Mouse (Mus musculus) cerebellum, postnatal 25 days (tissue): ENCODE data around the gene Nsun6.

Source experiments
- DNase-seq, 2 experiments: peaks; one replicate each; pipeline ENCODE4 v3.0.0; 2021; ENCODE audit warnings: mixed read lengths in 2 of 2

Gene Nsun6

GRCm38 (mm10) chr2:15054945-15055637 lies at the start of gene Nsun6:
Nsun6 (minus strand) TSS chr2:15055069.
- peak; percentile 97 to 99 for DNase-seq

- no peak for DNase-seq
These were observed 49.5 kb upstream of the Nsun6 start for GRCm38 (mm10) chr2:15104386-15104785.

- DNase-seq = no peak
These were observed 41.7 kb upstream of the Nsun6 start for GRCm38 (mm10) chr2:15096514-15097090.

DNA sequence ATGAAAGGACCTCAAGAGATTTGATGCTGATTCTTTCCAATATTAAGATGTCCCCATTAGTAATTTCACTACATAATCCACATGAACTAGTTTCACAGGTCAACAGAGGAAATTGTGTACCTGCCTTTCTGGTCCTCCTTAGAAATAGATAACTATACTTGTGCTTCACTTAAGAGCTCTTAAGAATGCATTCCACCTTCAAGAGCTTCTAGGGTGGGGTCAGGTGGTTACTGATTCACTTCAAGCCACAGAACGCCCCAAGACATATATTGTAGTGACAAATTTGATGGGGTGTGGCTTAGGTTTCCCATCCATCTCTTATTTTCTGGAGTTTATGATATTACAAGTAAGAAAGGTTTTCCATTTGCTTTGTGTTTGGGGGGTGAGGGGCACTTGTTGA lies 32.4 kb upstream of the Nsun6 start:
- DNase-seq = no peak

- no peak for DNase-seq
These were observed 28.8 kb upstream of the Nsun6 start for GRCm38 (mm10) chr2:15083702-15084101.

DNA sequence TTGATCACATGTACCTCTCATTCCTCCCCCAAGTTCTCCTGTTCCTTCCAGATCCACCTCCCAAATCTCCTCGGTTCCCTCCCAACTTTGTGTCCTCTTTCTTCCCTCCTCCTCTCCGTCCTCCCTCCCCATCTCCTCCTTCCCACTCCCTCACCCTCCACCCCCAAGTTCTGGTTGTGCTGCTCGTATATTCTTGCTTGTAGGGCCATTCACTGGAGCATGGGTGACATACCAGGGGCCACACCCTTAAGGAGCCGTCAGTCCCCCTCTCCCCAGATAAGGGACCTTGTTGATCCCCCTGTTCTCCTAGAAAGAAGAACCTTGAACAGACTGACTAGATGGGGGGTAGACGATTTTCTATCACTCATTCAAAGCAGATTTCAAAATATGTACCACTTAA lies 12.2 kb upstream of the Nsun6 start:
- DNase-seq = no peak

- peak; percentile 46 to 49 for DNase-seq
These were observed 10.6 kb upstream of the Nsun6 start for GRCm38 (mm10) chr2:15065447-15065846.

DNA sequence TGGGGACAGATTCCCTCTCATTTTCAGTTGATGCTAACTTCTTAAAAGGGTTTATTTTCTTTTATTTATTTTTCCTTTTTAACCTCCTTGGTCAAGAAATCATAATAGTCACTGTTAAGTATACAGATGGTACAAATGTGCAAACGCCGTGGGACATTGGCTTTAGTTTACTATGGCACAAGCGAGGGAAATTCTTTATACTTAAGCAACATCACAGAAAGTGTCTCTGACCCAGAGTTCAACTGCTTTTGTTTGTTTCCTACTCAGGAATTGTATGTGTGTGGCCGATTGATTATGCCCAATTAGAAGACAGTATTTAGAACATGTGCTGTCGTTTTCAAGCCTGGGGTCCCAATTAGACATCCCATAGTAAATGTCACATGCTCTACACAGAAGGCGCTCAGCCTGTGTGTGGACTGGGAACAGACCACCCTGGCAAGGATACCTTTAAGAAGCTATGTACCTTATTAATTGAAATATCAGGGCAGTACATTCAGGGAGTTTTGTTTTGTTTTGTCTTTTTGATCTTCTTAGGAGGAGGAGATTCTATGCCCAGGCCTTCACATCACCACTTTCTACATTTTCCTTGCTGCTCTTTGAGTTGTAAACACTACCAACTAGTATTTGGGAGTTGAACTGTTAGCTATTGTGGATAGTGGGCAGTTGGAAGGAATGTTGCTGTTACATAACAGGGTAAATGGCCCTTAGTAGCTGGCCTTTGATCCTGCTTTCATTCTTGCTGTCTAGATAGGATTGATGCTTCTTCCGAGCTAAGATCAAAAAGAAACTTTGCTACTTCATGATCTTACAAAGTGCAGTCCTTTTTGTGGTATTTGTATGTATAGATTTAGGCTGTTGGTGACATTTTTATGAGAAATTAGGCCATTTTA lies 9.8 kb upstream of the Nsun6 start:
- no peak for DNase-seq

GRCm38 (mm10) chr2:15063815-15064214 lies 8.9 kb upstream of the Nsun6 start:
- no peak for DNase-seq

DNA sequence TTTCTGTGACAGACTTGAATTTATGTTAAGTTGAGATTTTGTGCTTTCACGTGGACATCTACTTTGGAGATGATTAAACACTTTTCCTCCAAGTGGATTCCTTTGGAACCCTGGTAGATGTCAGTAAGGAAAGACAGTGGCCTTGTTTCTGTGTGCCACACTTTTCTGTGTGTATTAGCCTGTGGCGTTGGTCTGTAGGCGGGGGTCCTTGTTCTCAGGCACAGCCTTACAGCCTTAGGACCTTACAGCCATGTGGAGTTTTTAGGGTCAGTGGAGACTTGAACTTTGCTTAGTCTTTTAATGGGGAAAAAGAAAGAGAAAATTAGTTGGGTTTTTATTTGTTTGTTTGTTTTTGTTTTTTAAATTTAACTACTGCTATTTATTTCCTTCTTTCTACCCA lies 6.0 kb upstream of the Nsun6 start:
- no peak for DNase-seq

- no peak for DNase-seq
These were observed 3.4 kb upstream of the Nsun6 start for GRCm38 (mm10) chr2:15058227-15058626.

- DNase-seq = no peak
These were observed 877 bp upstream of the Nsun6 start for GRCm38 (mm10) chr2:15055741-15056151.

DNA sequence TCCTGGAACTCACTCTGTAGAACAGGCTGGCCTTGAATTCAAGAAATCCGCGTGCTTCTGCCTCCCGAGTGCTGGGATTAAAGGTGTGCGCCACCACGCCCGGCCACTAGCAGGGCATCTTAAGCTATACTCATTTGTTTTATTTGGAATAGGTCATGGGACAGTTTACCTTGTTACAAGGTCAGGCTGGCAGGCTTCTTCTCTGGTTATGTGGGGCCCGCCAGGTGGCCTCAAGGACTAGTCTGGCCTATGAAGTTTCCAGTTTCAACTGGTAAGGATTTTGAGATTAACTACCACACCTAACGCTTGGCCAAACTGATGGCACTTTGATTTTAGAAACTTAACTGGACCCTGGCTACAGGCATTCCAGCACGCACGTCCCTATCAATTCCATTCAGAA lies 373 bp downstream of the Nsun6 start:
- DNase-seq = no peak

GRCm38 (mm10) chr2:15049117-15049873 lies 5.6 kb downstream of the Nsun6 start, which contains the start of gene Arl5b:
Arl5b (plus strand) TSS chr2:15049395.
- DNase-seq = peak; percentile 95 to 96

- DNase-seq = no peak
These were observed 14.5 kb downstream of the Nsun6 start for GRCm38 (mm10) chr2:15040326-15040725.

DNA sequence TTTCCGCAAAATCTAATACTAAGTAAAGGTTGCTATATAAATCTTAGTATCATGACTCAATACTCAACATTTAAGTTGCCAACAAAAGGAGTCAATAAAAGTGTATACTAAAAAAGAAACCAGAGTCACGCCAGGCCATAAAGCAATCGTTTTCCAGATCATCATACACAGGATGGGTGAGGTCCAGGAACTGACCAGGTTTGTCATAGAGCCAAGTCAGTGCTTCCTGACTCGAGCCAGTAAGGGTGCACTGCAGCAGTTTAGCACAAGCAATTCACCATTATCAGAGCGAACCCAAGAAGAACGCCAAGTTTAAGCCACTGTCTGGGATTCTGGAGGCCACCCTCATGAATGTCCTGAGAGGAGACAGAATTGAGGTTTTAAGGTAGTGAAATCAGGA lies 16.2 kb downstream of the Nsun6 start:
- no peak for DNase-seq

DNA sequence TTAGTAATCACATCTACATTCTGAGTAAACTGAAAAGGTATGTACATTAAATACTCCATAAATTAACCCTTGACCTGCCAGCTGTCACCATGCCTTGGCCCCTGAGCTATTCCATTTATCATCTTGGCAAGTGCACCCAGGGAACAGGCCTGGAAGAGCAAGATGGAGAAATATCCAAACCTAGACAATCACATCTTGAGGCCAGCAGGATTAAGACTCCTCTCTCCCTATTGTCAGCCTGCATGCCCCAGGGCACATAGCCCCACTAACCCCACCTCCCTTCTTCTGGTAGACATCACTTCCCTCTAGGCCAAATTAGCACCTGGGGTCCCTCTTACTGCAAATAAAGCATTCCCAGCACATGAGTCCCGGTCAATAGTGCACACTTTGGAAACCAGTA lies 27.1 kb downstream of the Nsun6 start:
- DNase-seq = no peak

GRCm38 (mm10) chr2:15026817-15027216 lies 28.1 kb downstream of the Nsun6 start:
- no peak for DNase-seq

DNA sequence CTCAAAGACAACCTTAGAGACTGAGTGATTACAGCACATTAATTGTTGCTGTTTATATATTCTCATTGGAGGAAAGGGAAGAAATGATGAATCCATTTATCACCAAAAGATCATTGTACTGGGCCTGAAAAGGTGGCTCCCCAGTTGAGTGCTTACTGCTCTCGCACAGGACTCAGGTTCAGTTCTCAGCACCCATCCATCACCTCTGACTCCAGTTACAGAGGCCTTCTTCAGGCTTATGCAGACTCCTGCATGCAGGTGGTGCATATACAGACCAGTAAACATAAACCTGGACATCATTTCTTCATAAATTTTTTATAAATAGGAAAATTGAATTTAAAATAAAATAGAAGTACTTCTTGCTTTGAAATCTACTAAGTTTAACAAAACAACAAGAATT lies 46.8 kb downstream of the Nsun6 start:
- DNase-seq = no peak

GRCm38 (mm10) chr2:15007531-15007930 lies 47.3 kb downstream of the Nsun6 start:
- no peak for DNase-seq

- no peak for DNase-seq
These were observed 57.0 kb downstream of the Nsun6 start for GRCm38 (mm10) chr2:14997836-14998235.

- DNase-seq = no peak
These were observed 58.8 kb downstream of the Nsun6 start for GRCm38 (mm10) chr2:14996036-14996435.

DNA sequence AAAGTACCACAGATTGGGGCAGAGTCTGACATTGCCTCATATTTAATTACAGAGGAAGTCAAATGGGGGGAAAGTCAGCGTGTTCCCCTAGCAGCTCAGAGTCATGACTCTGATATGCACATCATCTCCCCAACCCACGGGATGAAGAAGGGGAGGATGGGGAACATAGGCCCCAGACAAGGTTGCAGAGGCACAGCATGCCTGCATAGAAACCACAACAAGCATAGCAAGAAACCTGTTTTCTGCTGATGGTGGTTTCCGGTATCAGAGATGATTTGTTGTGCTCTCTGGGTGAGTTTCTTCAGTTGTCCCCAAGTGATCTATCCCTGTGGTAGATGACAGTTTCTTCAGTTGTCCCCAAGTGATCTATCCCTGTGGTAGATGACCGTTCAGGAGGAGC lies 62.3 kb downstream of the Nsun6 start:
- DNase-seq = no peak
